Mouse (Mus musculus) heart, embryonic 13.5 days (tissue): Measurements from ENCODE around the gene Ifi27l2a. TPM values are rescaled to one million over a fixed set of nuclear protein-coding genes. Genes with fewer than 3 reads are reported as not detected.
"Not testable (repeated sequence)": the region's sequence is repeated elsewhere in the genome, so short reads cannot be mapped to it uniquely, and the experiment has no call there.

Experiments
- ATAC-seq: fragments of 200-750 bp; cut with Nextera tagmentation; 2 replicates; pipeline ENCODE4 v1.8.0; 2017; ENCODE audit warnings: moderate TSS enrichment; ENCODE audit not compliant: insufficient number of reproducible peaks, low FRiP score, low TSS enrichment; ENCODE audit errors: extremely low read depth
- H3K27ac ChIP-seq: fragments of 300-500 bp; sonication (generic); replicated peaks from 2 replicates; pipeline ENCODE4 v1.5.1; 2015; ENCODE audit warnings: moderate library complexity, mild to moderate bottlenecking, inconsistent platforms
- H3K27me3 ChIP-seq: fragments of 300-500 bp; sonication (generic); replicated peaks from 2 replicates; pipeline ENCODE4 v1.6.1; 2015; ENCODE audit warnings: mild to moderate bottlenecking, inconsistent platforms
- H3K36me3 ChIP-seq: fragments of 300-500 bp; sonication (generic); 2 replicates; pipeline ENCODE4 v1.6.1; 2015; ENCODE audit warnings: mild to moderate bottlenecking, inconsistent platforms
- H3K4me1 ChIP-seq: fragments of 300-500 bp; sonication (generic); 2 replicates; pipeline ENCODE4 v1.6.1; 2015; ENCODE audit warnings: inconsistent platforms
- H3K4me2 ChIP-seq: fragments of 300-500 bp; sonication (generic); 2 replicates; pipeline ENCODE4 v1.6.1; 2015; ENCODE audit warnings: inconsistent platforms, mild to moderate bottlenecking, moderate library complexity
- H3K4me3 ChIP-seq: fragments of 300-500 bp; sonication (generic); 2 replicates; pipeline ENCODE4 v1.5.1; 2015; ENCODE audit warnings: moderate library complexity, mild to moderate bottlenecking, inconsistent platforms
- H3K9ac ChIP-seq: fragments of 300-500 bp; sonication (generic); 2 replicates; pipeline ENCODE4 v1.6.1; 2015; ENCODE audit warnings: inconsistent platforms, mild to moderate bottlenecking, moderate library complexity
- H3K9me3 ChIP-seq: fragments of 300-500 bp; sonication (generic); 2 replicates; pipeline ENCODE4 v1.6.1; 2016; ENCODE audit warnings: inconsistent platforms
- WGBS: fragments of 180-500 bp; shearing (Covaris S2); methylation state at CpG from one replicate; pipeline ENCODE4 v1.1.7; 2015; ENCODE audit warnings: mixed read lengths; 5-methylcytosine and 5-hydroxymethylcytosine counted together
- polyA plus RNA-seq: library from polyadenylated mRNA; unstranded; fragments of >200 nt; fragmentation: Nextera tagmentation; extraction: Ambion mirVana; gene quantifications from 2 replicates; pipeline ENCODE4 v1.2.1, GENCODE M21; 2015

The Ifi27l2a gene
- polyA plus RNA-seq, 1 experiment from 2014 or later = 11.5 TPM

GRCm38 (mm10) chr12:103474481-103474880 is 31.0 kb upstream of the Ifi27l2a start:
- 33% methylated on average over 2 of the region's 2 CpGs for WGBS
- no peak overlapping the region for H3K9ac ChIP-seq
- H3K9me3 ChIP-seq = no peaks in the 10 kb centered on the region
- H3K27ac ChIP-seq = no peak overlapping the region
- H3K36me3 ChIP-seq = no peaks in the 10 kb centered on the region
- H3K4me3 ChIP-seq = no peak overlapping the region
- no peak for ATAC-seq
- no peaks in the 10 kb centered on the region for H3K4me1 ChIP-seq
- no peaks in the 10 kb centered on the region for H3K27me3 ChIP-seq
- H3K4me2 ChIP-seq = no peak overlapping the region

DNA sequence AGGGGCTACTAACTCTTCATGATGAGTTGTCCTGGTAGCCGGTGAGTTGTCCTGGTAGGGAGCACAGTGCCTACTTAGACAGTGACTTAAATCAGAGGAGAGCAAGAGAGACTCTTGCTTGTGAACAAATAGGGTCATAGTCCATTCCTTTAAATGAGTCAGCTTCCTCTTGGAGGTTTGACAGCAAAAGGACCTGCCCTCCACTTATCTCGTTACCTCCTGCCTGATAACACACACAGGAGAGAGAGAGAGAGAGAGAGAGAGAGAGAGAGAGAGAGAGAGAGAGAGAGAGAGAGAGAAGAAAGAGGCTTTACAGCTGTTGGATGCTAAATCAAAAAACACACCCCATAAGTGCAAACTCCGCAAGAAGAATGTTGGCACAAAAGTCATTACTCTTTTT is 13.7 kb upstream of the Ifi27l2a start, which contains the start of gene Ifi27l2b:
Gene Ifi27l2b, minus strand, starts transcription at position 84 of the 400 bp plus-strand sequence.
- no peak within 1 kb of the TSS for H3K4me2 ChIP-seq
- no peak within 1 kb of the TSS for H3K27ac ChIP-seq
- ATAC-seq = no peak
- no peaks in the 10 kb centered on the region for H3K9me3 ChIP-seq
- no peaks in the 10 kb centered on the region for H3K36me3 ChIP-seq
- WGBS = 44% methylated on average over 3 of the region's 3 CpGs
- H3K9ac ChIP-seq = no peak within 1 kb of the TSS
- H3K4me1 ChIP-seq = no peaks in the 10 kb centered on the region
- no peak within 1 kb of the TSS for H3K4me3 ChIP-seq
- no peaks in the 10 kb centered on the region for H3K27me3 ChIP-seq

GRCm38 (mm10) chr12:103456727-103457126 is 13.2 kb upstream of the Ifi27l2a start:
- not testable (repeated sequence) for H3K4me1 ChIP-seq, H3K9me3 ChIP-seq, H3K27me3 ChIP-seq, H3K27ac ChIP-seq, H3K9ac ChIP-seq, ATAC-seq, H3K4me3 ChIP-seq, H3K36me3 ChIP-seq, H3K4me2 ChIP-seq
- no CpG with 5 or more reads among the region's 1 CpGs for WGBS

GRCm38 (mm10) chr12:103453361-103453760 is 9.9 kb upstream of the Ifi27l2a start:
- H3K36me3 ChIP-seq = no peaks in the 10 kb centered on the region
- H3K4me2 ChIP-seq = no peak overlapping the region
- no peak for ATAC-seq
- H3K4me3 ChIP-seq = no peak overlapping the region
- H3K27me3 ChIP-seq = no peaks in the 10 kb centered on the region
- H3K9ac ChIP-seq = no peak overlapping the region
- H3K27ac ChIP-seq = no peak overlapping the region
- H3K4me1 ChIP-seq = no peaks in the 10 kb centered on the region
- H3K9me3 ChIP-seq = no peaks in the 10 kb centered on the region

DNA sequence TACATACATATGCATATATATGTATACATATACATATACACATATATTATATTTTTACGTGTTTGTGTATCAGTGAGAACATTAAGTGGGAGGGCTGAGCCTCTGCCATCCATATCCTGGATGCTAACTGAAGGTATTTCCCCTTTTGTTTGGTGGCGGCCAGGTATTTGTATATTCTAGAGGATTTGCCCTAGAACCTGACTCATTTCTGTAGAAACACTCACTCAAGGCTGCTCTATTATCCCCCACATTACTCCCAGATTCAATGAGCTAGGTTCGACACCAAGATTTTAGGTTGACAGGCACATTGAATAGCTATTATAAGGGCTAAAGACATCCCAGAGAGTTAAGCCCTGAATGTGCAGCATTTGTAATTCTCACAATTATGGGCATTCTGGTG is 1.6 kb upstream of the Ifi27l2a start:
- WGBS = 70% methylated on average over 3 of the region's 3 CpGs
- H3K4me2 ChIP-seq = no peak overlapping the region
- H3K27ac ChIP-seq = no peak overlapping the region
- H3K9ac ChIP-seq = no peak overlapping the region
- no peaks in the 10 kb centered on the region for H3K4me1 ChIP-seq
- H3K27me3 ChIP-seq = no peaks in the 10 kb centered on the region
- H3K9me3 ChIP-seq = no peaks in the 10 kb centered on the region
- no peak overlapping the region for H3K4me3 ChIP-seq
- ATAC-seq = no peak
- no peaks in the 10 kb centered on the region for H3K36me3 ChIP-seq

GRCm38 (mm10) chr12:103444261-103444660 is 781 bp upstream of the Ifi27l2a start:
- not testable (repeated sequence) for H3K27me3 ChIP-seq, H3K4me2 ChIP-seq, H3K9me3 ChIP-seq, H3K4me3 ChIP-seq, H3K36me3 ChIP-seq, H3K27ac ChIP-seq, ATAC-seq, H3K9ac ChIP-seq, H3K4me1 ChIP-seq
- WGBS = 23% methylated on average over 6 of the region's 7 CpGs

DNA sequence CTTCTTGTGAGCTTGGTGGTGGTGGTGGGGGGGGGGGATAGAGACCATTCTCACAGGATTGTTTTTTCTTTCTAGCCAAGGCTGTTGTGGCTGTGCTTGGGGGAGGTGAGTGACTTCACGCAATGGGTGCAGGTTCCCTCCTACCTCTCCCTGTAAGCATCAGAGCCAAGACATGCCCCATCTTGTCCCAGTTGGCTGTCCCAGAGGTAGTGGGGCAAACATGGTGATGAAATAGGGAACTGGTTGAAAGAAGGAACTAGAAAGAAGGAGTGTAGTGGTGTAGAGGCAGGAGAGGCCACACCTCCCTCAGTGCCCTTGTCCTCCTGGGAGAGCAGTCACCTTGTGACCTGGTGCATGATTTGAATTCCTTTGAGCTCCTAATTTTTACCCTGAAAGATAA is 5.9 kb downstream of the Ifi27l2a start:
- 80% methylated on average over 1 of the region's 1 CpGs for WGBS
- H3K9me3 ChIP-seq = no peaks in the 10 kb centered on the region
- no peaks in the 10 kb centered on the region for H3K4me1 ChIP-seq
- ATAC-seq = no peak
- no peak overlapping the region for H3K4me3 ChIP-seq
- H3K9ac ChIP-seq = no peak overlapping the region
- H3K27ac ChIP-seq = no peak overlapping the region
- H3K36me3 ChIP-seq = no peaks in the 10 kb centered on the region
- H3K4me2 ChIP-seq = no peak overlapping the region
- no peaks in the 10 kb centered on the region for H3K27me3 ChIP-seq

DNA sequence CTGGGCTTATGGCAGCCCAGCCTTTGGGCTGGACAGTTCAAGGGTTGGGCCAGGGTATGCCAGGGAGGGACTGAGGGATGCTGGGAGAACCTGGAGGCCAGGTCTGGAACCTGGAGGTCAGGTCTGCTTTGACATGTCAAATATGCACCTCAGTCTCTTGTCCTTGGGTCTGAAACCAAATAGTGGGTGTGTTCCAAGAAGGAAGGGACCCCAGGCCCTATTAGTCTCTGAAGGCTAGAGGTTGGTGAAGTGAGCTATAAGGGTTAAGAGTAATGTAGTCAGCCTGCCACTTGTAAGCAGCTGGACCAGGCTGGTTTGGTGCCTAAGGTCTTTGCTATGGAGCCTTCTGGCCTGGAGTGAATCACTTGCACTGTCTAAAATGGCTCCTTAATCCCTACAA is 8.6 kb downstream of the Ifi27l2a start:
- Histone ChIP-seq H3K27ac (peak overlapping the region; percentile 36; the same call in 1 of the 2 replicates), H3K9me3 (no peaks in the 10 kb centered on the region), H3K4me1 (no peaks in the 10 kb centered on the region), H3K9ac (no peak overlapping the region), H3K4me2 (peak overlapping the region; percentile 53), H3K4me3 (peak overlapping the region; percentile 38), H3K27me3 (no peaks in the 10 kb centered on the region), H3K36me3 (no peaks in the 10 kb centered on the region)
- ATAC-seq = no peak

GRCm38 (mm10) chr12:103433986-103434731 is 9.3 kb downstream of the Ifi27l2a start, which contains the start of gene Ifi27:
Gene Ifi27, plus strand, starts transcription at chr12:103434211.
- Histone ChIP-seq H3K27ac (peak within 1 kb of the TSS; percentile 36), H3K27me3 (no peaks in the 10 kb centered on the region), H3K9ac (no peak within 1 kb of the TSS), H3K4me2 (peak within 1 kb of the TSS; percentile 53), H3K9me3 (no peaks in the 10 kb centered on the region), H3K36me3 (no peaks in the 10 kb centered on the region), H3K4me1 (no peaks in the 10 kb centered on the region), H3K4me3 (peak within 1 kb of the TSS; percentile 38)
- WGBS = 46% methylated on average over 8 of the region's 8 CpGs
- no peak for ATAC-seq

- H3K27me3 ChIP-seq = no peaks in the 10 kb centered on the region
- no peaks in the 10 kb centered on the region for H3K9me3 ChIP-seq
- no peak overlapping the region for H3K4me3 ChIP-seq
- no peak overlapping the region for H3K9ac ChIP-seq
- no peak for ATAC-seq
- no peaks in the 10 kb centered on the region for H3K4me1 ChIP-seq
- no peaks in the 10 kb centered on the region for H3K36me3 ChIP-seq
- no peak overlapping the region for H3K27ac ChIP-seq
- no peak overlapping the region for H3K4me2 ChIP-seq
- 74% methylated on average over 2 of the region's 2 CpGs for WGBS
Measured at GRCm38 (mm10) chr12:103433430-103433829, 10.1 kb downstream of the Ifi27l2a start.

DNA sequence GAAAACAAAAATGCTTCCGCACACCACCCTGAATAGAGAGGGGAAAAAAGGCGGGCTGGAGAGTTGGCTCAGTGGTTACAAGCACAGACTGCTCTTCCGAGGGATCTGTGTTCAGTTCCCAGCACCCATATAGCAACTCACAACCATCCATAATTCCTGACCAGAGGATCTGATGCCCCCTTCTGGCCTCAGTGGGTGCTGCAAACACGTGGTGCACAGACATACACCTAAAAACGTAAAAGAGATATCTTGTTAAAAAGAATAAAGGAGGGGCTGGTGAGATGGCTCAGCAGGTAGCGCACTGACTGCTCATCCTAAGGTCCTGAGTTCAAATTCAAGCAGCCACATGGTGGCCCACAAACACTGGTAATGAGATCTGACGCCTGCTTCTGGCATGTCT is 16.8 kb downstream of the Ifi27l2a start:
- 87% methylated on average over 7 of the region's 7 CpGs for WGBS
- H3K4me2 ChIP-seq = no peak overlapping the region
- no peak for ATAC-seq
- H3K4me1 ChIP-seq = peaks cover 31% of the 10 kb centered on the region
- no peaks in the 10 kb centered on the region for H3K27me3 ChIP-seq
- H3K9ac ChIP-seq = no peak overlapping the region
- H3K4me3 ChIP-seq = no peak overlapping the region
- peaks cover 20% of the 10 kb centered on the region for H3K36me3 ChIP-seq
- no peaks in the 10 kb centered on the region for H3K9me3 ChIP-seq
- H3K27ac ChIP-seq = no peak overlapping the region
